Mouse (Mus musculus): ENCODE data around the gene Caskin2. TPM values are rescaled to one million over a fixed set of nuclear protein-coding genes. Genes with fewer than 3 reads are reported as not detected.

Caskin2 gene
- total RNA-seq, 4 experiments from 2014 or later, result 40.3 to 48.2 (median 44.7) TPM

- DNase-seq (ENCODE audit: low spot score), result peak; percentile 40
Observed at GRCm38 (mm10) chr11:115806154-115806553, 7.3 kb downstream of the Caskin2 start.

GRCm38 (mm10) chr11:115805005-115805404, 8.4 kb downstream of the Caskin2 start:
- DNase-seq (ENCODE audit: low spot score), result no peak

- DNase-seq (ENCODE audit: low spot score), result no peak
Observed at GRCm38 (mm10) chr11:115803072-115803709, 10.2 kb downstream of the Caskin2 start.

- DNase-seq (ENCODE audit: low spot score), result no peak
Observed at GRCm38 (mm10) chr11:115800981-115801380, 12.5 kb downstream of the Caskin2 start.

GRCm38 (mm10) chr11:115797665-115798064, 15.8 kb downstream of the Caskin2 start:
- no peak for DNase-seq (ENCODE audit: low spot score)

- no peak for DNase-seq (ENCODE audit: low spot score)
Observed at GRCm38 (mm10) chr11:115796898-115797297, 16.5 kb downstream of the Caskin2 start.

- no peak for DNase-seq (ENCODE audit: low spot score)
Observed at GRCm38 (mm10) chr11:115792353-115792752, 21.1 kb downstream of the Caskin2 start.

- DNase-seq (ENCODE audit: low spot score), result no peak
Observed at GRCm38 (mm10) chr11:115791919-115792318, 21.5 kb downstream of the Caskin2 start.

GRCm38 (mm10) chr11:115789787-115790186, 23.7 kb downstream of the Caskin2 start:
- DNase-seq (ENCODE audit: low spot score), result no peak

- no peak for DNase-seq (ENCODE audit: low spot score)
Observed at GRCm38 (mm10) chr11:115786473-115786872, 27.0 kb downstream of the Caskin2 start.

GRCm38 (mm10) chr11:115780141-115781070, 33.0 kb downstream of the Caskin2 start:
- no peak for DNase-seq (ENCODE audit: low spot score)

- peak; percentile 96 for DNase-seq (ENCODE audit: low spot score)
Observed at GRCm38 (mm10) chr11:115779038-115779571, 34.3 kb downstream of the Caskin2 start.

- no peak for DNase-seq (ENCODE audit: low spot score)
Observed at GRCm38 (mm10) chr11:115777487-115778335, 35.7 kb downstream of the Caskin2 start.

- DNase-seq (ENCODE audit: low spot score), result no peak
Observed at GRCm38 (mm10) chr11:115776954-115777353, 36.5 kb downstream of the Caskin2 start.

- DNase-seq (ENCODE audit: low spot score), result peak; percentile 61
Observed at GRCm38 (mm10) chr11:115775821-115776665, 37.4 kb downstream of the Caskin2 start.

GRCm38 (mm10) chr11:115774653-115775052, 38.8 kb downstream of the Caskin2 start:
- DNase-seq (ENCODE audit: low spot score), result no peak

- no peak for DNase-seq (ENCODE audit: low spot score)
Observed at GRCm38 (mm10) chr11:115768896-115769295, 44.5 kb downstream of the Caskin2 start.

GRCm38 (mm10) chr11:115766981-115767380, 46.5 kb downstream of the Caskin2 start:
- DNase-seq (ENCODE audit: low spot score), result no peak

GRCm38 (mm10) chr11:115766356-115766943, 47.0 kb downstream of the Caskin2 start:
- peak; percentile 61 for DNase-seq (ENCODE audit: low spot score)

- DNase-seq (ENCODE audit: low spot score), result no peak
Observed at GRCm38 (mm10) chr11:115765607-115766141, 47.8 kb downstream of the Caskin2 start.
